Mouse (Mus musculus) kidney, postnatal 0 days (tissue): Measurements from ENCODE around the gene Slc26a8. TPM values are rescaled to one million over a fixed set of nuclear protein-coding genes. Genes with fewer than 3 reads are reported as not detected.

Experiments
- ATAC-seq: fragments of 200-750 bp; cut with Nextera tagmentation; replicated peaks from 2 replicates; pipeline ENCODE4 v1.8.0; 2017; ENCODE audit warnings: low read depth, moderate number of reproducible peaks, moderate TSS enrichment, moderate library complexity; ENCODE audit not compliant: low FRiP score
- DNase-seq: peaks from one replicate; pipeline ENCODE4 v3.0.0-alpha.2; 2016; ENCODE audit warnings: low spot score
- H3K27ac ChIP-seq: fragments of 300-500 bp; sonication (generic); 2 replicates; pipeline ENCODE4 v1.5.1; 2014; ENCODE audit warnings: mild to moderate bottlenecking
- H3K27me3 ChIP-seq: fragments of 300-500 bp; sonication (generic); 2 replicates; pipeline ENCODE4 v1.6.1; 2014; ENCODE audit warnings: low read length, mixed read lengths; ENCODE audit not compliant: insufficient read depth
- H3K36me3 ChIP-seq: fragments of 300-500 bp; sonication (generic); 2 replicates; pipeline ENCODE4 v1.6.1; 2014; ENCODE audit warnings: low read length, mixed read lengths; ENCODE audit not compliant: insufficient read depth
- H3K4me1 ChIP-seq: fragments of 300-500 bp; sonication (generic); replicated peaks from 2 replicates; pipeline ENCODE4 v1.6.1; 2014; ENCODE audit warnings: antibody characterized with exemption, low read length, mixed read lengths; ENCODE audit not compliant: insufficient read depth
- H3K4me2 ChIP-seq: fragments of 300-500 bp; sonication (generic); 2 replicates; pipeline ENCODE4 v1.6.1; 2014; ENCODE audit warnings: mild to moderate bottlenecking, low read length, moderate library complexity, mixed read lengths
- H3K4me3 ChIP-seq: fragments of 300-500 bp; sonication (generic); replicated peaks from 2 replicates; pipeline ENCODE4 v1.5.1; 2014; ENCODE audit warnings: low read depth, low read length
- H3K9ac ChIP-seq: fragments of 300-500 bp; sonication (generic); 2 replicates; pipeline ENCODE4 v1.6.1; 2014; ENCODE audit warnings: low read depth, low read length
- H3K9me3 ChIP-seq: fragments of 300-500 bp; sonication (generic); replicated peaks from 2 replicates; pipeline ENCODE4 v1.6.1; 2016; ENCODE audit warnings: low read length, inconsistent platforms, mixed read lengths
- CTCF ChIP-seq: IDR thresholded peaks from 2 replicates; pipeline ENCODE4 v1.5.1; 2016; ENCODE audit warnings: antibody characterized with exemption, low read depth, mild to moderate bottlenecking, moderate library complexity
- WGBS: fragments of 180-500 bp; shearing (Covaris S2); extraction: QIAGEN DNeasy Blood & Tissue Kit; methylation state at CpG from one replicate; pipeline ENCODE4 v1.1.7; 2014; 5-methylcytosine and 5-hydroxymethylcytosine counted together
- polyA plus RNA-seq: library from polyadenylated mRNA; unstranded; fragments of >200 nt; fragmentation: Nextera tagmentation; extraction: Ambion mirVana; gene quantifications from 2 replicates; pipeline ENCODE4 v1.2.1, GENCODE M21; 2015

Slc26a8 gene
- polyA plus RNA-seq, 1 experiment from 2014 or later: 0.76 TPM

DNA sequence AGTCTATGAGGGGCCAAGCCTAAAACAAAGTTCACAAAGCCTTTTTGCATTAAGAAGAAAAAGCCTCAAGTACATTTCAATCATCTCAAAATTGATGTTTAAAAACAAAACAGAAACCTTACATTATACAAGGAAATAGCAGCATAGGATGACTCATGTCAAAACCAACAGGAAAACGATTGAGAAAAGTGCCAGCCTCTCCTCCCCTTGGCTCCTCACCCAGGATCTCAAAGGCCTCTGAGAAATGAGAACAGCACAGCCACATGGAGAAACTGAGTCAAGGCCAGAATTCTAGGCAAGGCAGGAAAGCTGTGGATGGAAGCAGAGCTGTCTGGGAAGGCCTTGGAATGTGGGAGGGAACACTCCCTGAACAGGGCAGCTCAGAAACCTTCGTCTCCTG lies 101.4 kb downstream of the Slc26a8 start:
- Histone ChIP-seq H3K4me3 (no peak overlapping the region), H3K27ac (no peak overlapping the region; the same call in 1 of the 2 replicates), H3K27me3 (no peaks in the 10 kb centered on the region), H3K4me2 (no peak overlapping the region), H3K9me3 (no peaks in the 10 kb centered on the region), H3K4me1 (no peaks in the 10 kb centered on the region), H3K9ac (no peak overlapping the region), H3K36me3 (peaks cover 44% of the 10 kb centered on the region)
- WGBS: 61% methylated on average over 2 of the region's 2 CpGs
- no peak for DNase-seq
- no peak for ATAC-seq
- no peak for TF ChIP-seq CTCF

Other genes with a start within 250 kb of the Slc26a8 start
- gene Fkbp5, start 172.7 kb downstream of the Slc26a8 start, polyA plus RNA-seq: 16.2 and 20.4 TPM in 2 replicates
- not detected in 2 replicates for gene Armc12, start 159.4 kb downstream of the Slc26a8 start, polyA plus RNA-seq
- gene Clpsl2, start 140.8 kb downstream of the Slc26a8 start, polyA plus RNA-seq: not detected in 2 replicates
- not detected in 2 replicates for gene Clps, start 129.5 kb downstream of the Slc26a8 start, polyA plus RNA-seq
- 0.17 TPM in 1 of 2 replicates, not detected in the other for gene Lhfpl5, start 114.6 kb downstream of the Slc26a8 start, polyA plus RNA-seq
- 79.2 and 85.8 TPM in 2 replicates for gene Srpk1, start 67.5 kb downstream of the Slc26a8 start, polyA plus RNA-seq
- gene Mapk14, start 1.1 kb upstream of the Slc26a8 start, polyA plus RNA-seq: 33.8 and 34.0 TPM in 2 replicates
- 0.66 and 0.71 TPM in 2 replicates for gene AC170998.1, start 35.9 kb upstream of the Slc26a8 start, polyA plus RNA-seq
- gene Mapk13, start 79.1 kb upstream of the Slc26a8 start, polyA plus RNA-seq: 43.5 and 47.7 TPM in 2 replicates
- 7.1 and 8.3 TPM in 2 replicates for gene Brpf3, start 110.9 kb upstream of the Slc26a8 start, polyA plus RNA-seq
- not detected in 2 replicates for gene Pnpla1, start 168.2 kb upstream of the Slc26a8 start, polyA plus RNA-seq
- gene 4930539E08Rik, start 225.1 kb upstream of the Slc26a8 start, polyA plus RNA-seq: 0.24 and 0.41 TPM in 2 replicates